Mouse (Mus musculus): ENCODE results near the gene Olfr739.

Gene Olfr739

GRCm38 (mm10) chr14:50418326-50418725 is at the start of gene Olfr739:
Gene Olfr739, plus strand, starts transcription at chr14:50418626.
- DNase-seq (ENCODE audit: low read depth, low spot score) = no peak

- no peak for DNase-seq (ENCODE audit: low read depth, low spot score)
These were observed 37.6 kb upstream of the Olfr739 start, which contains the start of gene Olfr736 for GRCm38 (mm10) chr14:50380863-50381262. Gene Olfr736, plus strand, starts transcription at chr14:50381163.

- DNase-seq (ENCODE audit: low read depth, low spot score) = no peak
These were observed 11.2 kb upstream of the Olfr739 start, which contains the start of gene Olfr738 for GRCm38 (mm10) chr14:50407268-50407667. Gene Olfr738, plus strand, starts transcription at chr14:50407568.

GRCm38 (mm10) chr14:50445245-50445644 is 26.8 kb downstream of the Olfr739 start, which contains the start of gene Olfr740:
Gene Olfr740, plus strand, starts transcription at chr14:50445545.
- no peak for DNase-seq (ENCODE audit: low read depth, low spot score)

GRCm38 (mm10) chr14:50472438-50472837 is 54.0 kb downstream of the Olfr739 start, which contains the start of gene Olfr741:
Gene Olfr741, plus strand, starts transcription at chr14:50472738.
- DNase-seq (ENCODE audit: low read depth, low spot score) = no peak

All from CD4-positive, CD25-positive, alpha-beta regulatory T cell, adult 2 months (primary cell).